Mouse (Mus musculus) urinary bladder, postnatal 14 days (tissue): ENCODE measurements around the gene Cbx8.

Source experiments
- DNase-seq: peaks from one replicate; pipeline ENCODE4 v3.0.0; 2021; ENCODE audit warnings: low spot score

Cbx8 gene

DNA sequence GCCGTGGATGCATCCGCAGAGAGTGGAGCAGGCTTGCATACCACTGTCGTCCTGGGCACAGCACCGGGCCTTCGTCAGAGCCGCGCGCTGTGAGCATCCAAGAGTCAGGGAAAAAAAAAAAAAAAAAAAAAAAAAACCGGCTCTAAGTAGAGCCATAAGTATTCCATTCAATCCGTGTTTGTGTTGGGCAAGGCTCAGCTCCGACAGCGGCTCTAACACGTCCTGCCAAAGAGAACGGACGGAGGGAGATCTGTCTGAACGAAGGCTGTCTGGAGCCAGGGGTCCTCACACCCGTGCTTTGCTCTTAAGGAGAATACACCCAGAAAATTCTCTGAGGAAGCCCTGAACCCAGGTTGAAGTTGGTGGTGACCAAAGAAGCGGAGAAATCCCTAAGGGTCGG, 6.1 kb downstream of the Cbx8 start:
- no peak for DNase-seq

GRCm38 (mm10) chr11:119033874-119034558, 6.8 kb downstream of the Cbx8 start:
- peak; percentile 88 for DNase-seq

DNA sequence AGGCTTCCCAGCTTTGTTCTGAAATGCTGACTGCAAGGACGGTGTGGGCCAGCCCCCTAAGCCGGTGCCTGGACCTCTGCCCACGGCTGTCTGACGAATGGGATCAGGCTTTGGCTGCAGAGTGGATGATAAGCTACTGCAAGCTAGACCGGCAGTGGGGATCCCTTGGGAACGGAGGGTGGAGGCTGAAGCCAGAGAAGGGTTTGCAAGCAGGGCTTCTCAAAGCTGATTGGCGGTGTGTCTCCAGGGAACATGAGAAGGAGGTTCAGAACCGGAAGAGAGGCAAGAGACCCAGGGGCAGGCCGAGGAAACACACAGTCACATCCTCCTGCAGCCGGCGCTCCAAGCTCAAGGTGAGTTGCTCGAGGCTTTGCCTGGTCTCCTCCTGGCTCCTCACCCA, 14.6 kb downstream of the Cbx8 start:
- peak; percentile 34 for DNase-seq

GRCm38 (mm10) chr11:119024260-119024659, 16.5 kb downstream of the Cbx8 start:
- DNase-seq = no peak

DNA sequence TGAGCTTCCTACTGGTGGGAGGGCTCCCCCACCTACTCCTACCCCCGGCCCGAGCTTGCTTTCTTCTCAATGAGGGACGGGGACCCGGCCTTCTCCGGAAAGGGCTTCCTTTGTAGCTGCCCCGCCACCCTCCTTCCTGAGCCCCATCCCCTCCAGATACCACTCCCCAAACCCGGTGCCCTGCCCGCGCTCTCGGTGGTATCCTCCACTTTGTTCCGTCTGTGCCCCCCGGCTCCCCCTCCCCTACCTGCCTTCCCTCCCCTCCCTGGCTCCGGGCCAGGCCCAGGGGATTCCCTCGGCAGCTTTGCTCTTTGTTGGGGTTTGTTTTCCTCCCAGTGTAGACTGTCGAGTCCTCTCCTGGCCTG, 17.2 kb downstream of the Cbx8 start:
- no peak for DNase-seq

DNA sequence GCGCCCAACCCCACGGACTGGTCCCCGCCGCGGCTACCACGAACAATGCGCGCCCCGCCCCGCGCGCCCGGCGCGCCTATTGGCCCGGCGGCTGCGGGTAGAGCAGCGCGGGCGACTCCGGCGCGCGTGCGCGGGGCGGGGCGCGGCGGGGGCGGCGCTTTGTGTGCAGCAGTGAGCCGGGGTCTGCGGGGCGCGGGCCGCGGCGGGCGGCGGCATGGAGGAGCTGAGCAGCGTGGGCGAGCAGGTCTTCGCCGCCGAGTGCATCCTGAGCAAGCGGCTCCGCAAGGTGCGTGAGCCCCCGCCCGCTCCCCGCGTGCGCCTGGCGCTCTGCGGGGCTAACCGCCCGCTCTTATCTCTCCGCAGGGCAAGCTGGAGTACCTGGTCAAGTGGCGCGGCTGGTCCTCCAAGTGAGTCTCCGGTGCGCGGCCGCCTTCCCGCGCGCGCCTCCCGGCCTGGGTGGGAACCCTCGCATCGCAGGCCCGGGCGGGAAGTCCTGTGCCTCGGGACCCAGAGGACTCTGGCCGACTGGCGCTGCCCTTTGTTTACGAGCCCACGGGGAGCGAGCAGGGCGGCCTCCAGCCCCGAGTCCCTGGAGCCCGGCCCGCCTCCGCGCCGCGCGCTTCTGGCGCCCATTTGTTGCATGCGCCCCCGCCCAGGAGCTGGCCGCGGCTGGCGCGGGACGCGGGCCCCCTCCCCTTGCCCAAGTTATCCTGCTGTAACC, 17.7 kb downstream of the Cbx8 start, which contains the start of gene Cbx2:
Cbx2 (plus strand) TSS at position 68 of the 721 bp plus-strand sequence.
- peak; percentile 86 for DNase-seq

- DNase-seq = no peak
These were observed 18.5 kb downstream of the Cbx8 start for GRCm38 (mm10) chr11:119022068-119022894.

DNA sequence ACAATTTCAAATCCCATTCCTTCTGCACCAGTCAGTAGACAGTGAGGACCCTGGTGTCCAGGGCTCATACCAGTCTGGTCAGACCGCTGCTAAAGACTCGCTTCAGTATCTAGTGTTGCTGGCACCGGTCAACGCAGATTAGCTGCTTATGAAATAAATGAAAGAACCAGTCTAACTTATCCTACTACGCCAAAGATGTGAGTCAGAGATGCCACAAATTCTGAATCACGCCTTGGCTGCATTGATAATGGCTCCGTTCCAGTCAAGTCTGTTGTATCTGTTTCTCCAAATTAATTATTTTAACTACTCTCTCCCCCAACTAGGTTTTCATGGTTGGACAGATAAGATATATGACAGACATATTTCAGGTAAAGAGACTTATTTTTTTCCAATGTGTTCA, 19.6 kb downstream of the Cbx8 start:
- no peak for DNase-seq

DNA sequence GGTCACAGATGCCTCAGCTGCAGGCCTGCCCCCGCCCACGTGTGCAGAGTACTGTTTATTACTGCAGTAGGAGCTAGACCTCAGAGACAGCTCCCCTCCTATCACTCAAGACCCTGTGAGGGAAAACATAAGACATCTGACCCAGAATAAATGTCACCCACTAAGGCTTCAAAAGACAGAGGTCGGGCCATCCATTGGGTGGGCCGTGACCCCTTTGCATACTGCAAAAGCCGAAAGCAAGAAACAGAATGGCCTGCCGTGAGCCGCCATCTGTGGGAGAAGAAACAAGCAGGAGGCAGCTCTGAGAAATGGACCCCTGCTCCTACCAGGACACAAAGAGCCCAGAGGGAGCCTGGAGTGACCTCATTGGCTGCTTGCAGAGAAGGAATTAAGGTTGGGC, 23.3 kb downstream of the Cbx8 start:
- DNase-seq = no peak

DNA sequence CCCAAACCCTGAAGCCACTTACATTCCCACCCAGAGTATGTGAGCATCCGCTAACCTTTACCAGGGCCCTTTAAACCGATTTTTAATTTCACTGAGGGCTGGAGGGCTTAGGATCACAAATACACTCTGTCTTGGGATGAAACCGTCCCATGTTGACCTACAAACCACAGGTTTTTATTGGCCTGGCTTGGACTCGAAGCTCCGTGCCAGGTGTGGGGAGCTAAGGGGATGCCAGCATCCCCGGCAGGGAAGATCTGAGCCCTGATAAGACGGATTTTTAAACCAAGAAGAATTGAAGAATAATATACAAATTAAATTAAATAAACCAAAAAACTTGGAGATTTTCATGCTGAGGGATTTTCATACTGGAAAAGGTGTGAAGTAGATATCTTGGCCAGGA, 26.3 kb downstream of the Cbx8 start:
- no peak for DNase-seq

DNA sequence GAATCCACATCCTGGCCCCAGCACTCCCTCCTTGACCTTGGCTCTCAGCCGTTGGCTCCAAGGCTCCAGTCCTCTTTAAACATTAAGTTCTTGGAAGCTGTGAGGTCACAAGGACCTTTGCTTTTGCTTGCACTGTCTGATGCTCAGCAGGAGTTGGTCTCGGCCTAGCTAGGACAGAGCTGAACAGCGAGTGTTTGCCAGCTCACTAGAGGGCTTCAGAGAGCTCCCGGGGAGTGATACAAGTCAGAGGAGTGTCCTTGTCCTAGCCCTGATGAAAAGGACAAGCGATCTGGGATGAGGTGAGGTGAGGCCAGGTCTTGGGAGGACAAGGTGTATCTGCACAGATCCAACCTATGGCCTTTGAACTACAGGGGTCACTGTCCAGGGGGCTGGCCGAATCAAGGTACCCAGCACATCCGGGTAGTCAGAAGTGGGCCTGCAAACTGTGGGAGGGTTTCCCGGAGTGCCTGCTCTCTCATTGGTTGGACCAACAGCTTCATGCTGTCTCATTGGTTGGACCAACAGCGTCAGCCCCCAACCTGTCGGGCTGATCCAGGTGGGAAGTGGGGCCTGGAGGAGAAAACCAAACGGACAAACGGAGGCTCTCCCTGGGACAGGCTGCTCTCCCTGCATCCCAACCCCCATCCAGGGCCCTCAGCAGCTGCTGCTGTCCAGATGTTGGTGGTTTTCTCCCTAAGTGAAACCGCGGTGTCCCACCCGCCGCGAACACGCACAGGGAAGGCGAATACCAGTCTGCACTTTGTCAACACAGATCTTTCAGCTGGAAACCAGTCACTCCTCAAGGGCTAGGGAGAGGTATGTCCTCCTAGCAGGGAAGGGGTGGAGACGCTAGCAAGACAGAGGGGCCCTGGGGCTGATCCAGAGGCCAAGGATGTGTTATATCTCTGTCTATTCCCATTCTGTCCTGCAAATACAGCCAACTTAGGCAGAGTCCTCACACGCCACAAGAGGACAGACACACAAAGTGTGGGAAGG, 33.0 kb downstream of the Cbx8 start:
- no peak for DNase-seq

- DNase-seq = no peak
These were observed 34.3 kb downstream of the Cbx8 start for GRCm38 (mm10) chr11:119006462-119006861.

- no peak for DNase-seq
These were observed 35.1 kb downstream of the Cbx8 start for GRCm38 (mm10) chr11:119005547-119006275.

GRCm38 (mm10) chr11:119001493-119002128, 39.2 kb downstream of the Cbx8 start:
- no peak for DNase-seq

GRCm38 (mm10) chr11:119000877-119001276, 39.9 kb downstream of the Cbx8 start:
- no peak for DNase-seq

DNA sequence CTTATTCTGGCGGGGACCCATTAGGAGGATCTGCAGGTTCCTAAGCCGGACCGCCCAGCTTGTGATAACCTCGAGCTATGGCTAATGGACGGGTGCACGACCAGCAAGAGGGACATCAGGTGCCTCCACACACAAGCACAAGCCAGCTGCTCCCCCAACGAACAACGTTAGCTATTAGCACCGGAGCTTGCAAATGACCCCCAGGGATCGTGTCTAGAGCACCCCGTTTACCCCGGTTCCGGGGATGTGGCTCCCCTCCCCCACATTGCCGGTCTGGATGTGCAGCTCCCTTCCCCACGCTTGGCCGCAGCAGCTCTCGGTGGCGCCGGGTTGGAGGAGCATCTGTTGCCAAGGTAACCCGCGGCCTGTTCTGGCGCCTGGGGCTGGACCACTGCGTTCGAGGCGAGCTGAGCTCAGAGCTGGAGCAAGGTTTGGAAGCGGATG, 41.4 kb downstream of the Cbx8 start:
- no peak for DNase-seq

DNA sequence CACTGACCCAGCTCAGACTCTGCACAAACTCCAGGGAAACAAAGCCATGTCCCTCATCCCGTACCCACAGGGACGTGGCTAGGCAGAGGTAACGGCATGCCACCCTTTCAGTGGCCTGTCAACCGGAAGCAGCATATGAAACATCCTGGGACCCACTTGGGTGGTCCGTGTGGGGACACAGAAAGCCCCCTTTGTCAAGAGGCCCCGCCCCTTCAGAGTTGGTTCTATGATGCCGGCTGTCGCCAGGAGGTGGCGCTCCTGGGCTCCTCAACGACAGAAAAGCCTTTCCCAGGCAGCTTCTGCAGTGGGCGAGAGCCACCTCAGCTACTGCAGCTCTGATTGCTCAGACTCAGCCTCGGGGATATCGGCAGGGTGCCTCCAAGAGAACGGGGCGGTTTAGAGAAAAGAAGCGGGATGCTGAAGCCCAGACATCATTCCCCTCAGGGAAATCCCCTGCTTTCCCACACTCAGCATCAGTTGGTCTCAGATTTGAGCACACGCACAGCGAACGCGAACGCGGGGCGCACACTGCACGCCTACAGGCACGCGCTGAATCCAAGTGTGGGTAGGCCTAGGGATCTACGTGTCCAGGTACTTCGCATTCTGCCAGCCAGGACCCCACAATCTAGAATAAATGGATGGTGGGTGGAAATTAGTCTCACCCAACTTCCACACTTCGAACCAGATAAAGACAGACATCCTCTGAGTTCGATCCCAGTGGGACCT, 42.1 kb downstream of the Cbx8 start:
- peak; percentile 76 for DNase-seq

- DNase-seq = no peak
These were observed 43.6 kb downstream of the Cbx8 start for GRCm38 (mm10) chr11:118997182-118997581.

DNA sequence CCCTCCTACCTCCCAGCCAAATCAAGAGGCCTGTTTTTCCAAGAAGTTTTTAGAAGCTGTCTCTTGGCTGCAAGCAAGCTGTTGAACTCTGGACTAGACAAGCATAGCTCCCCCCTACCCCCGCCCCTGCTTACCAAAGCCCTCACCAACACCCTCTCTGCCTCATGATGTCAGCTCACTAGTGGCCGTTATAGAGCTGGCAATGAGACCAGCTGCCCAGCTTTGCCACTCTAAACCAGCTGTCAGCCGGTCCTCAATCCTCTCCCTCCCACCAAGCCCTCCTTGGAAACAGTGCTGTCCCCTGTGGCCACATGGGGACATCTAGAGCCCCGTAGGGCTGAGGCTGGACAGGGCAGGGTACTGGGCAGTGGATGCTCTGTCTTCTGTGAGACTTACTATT, 45.3 kb downstream of the Cbx8 start:
- no peak for DNase-seq

DNA sequence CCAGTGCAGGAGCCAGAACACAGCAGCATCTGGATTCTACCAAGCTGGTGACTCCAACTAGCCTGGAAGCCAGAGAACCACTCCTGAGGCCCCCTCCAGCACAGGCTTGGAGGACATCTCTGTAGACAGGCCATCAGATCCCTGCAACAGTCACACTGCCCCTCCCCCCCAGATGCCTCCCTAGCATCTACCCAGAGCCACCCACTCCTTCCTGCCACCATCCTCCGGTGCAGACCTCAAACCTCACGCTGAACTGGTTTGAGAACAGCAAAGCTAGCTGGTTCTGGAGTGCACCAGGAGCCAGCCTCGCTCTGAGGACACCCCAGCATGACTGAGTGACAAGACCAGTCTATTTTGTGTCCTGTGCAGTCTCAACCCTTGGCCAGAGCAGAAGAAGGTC, 48.0 kb downstream of the Cbx8 start:
- no peak for DNase-seq
